Mouse (Mus musculus): ENCODE measurements at regions not wholly inside any gene's neighbourhood (a gene's known extent, or its start where the extent isn't known, plus 50 kb on each side); places are given as distances from the start of the nearest gene placed in this dataset.

DNA sequence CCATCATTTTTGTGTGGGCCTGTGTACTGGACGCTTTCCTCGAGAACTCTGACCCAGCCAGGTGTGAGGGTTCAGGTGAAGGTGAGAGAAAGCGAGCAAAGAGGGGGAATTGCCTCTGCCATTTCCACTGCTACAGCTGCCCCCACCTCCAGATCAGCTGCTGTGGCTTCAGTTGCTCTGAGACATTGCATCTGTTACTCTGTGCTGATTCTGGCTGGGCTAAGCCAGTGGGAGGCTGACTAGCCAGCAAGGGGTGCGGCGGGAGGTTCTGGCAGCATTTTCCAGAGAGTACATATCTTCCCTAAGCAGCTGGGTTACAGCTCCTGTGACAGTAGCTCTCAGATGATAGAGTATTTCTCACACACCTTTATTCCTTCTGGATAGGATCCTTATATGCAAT, 712.7 kb upstream of the Cdh18 start:
- DNase-seq (ENCODE audit: low spot score): no peak

- DNase-seq (ENCODE audit: low spot score): no peak
Measured at GRCm38 (mm10) chr15:21858540-21858939, 690.3 kb upstream of the Cdh18 start.

GRCm38 (mm10) chr15:21885181-21885580, 663.6 kb upstream of the Cdh18 start:
- DNase-seq (ENCODE audit: low spot score): peak; percentile 71

All from embryo, embryonic 10 days (tissue).